In the genomic region with DNA sequence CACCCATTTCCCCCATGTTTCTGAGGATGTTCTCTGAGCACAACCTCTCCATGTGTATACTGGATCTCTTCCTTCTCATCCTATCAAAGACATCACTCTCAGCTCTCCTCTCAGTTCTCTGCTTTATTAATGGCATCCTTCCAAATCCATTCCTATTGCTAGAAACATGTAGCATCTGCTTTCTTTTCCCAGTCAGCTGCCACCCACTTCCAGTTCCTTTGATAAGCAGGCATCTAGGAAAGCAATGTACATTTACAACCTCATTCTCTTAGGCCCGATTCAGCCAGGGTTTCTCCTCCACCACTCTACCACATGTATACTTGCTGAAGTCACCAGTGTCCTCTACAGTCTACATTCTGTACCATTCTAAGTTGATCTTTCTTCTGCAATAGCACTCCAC, we compare ENCODE assay signal across 20 mouse cellular contexts. TPM values are rescaled to one million over a fixed set of nuclear protein-coding genes. Genes with fewer than 3 reads are reported as not detected.
DNase-seq lines count a peak whose midpoint lies in the region; ATAC-seq and TF ChIP-seq lines count a peak whose summit lies in the region.
"Had no signal": no experiment of that assay in that cellular context is flagged by ENCODE, and none has a peak within 500 bp of the region (broad histone marks: within the 10 kb centered on the region; RNA-seq: fewer than 3 reads in every experiment).

No protein-coding gene starts in this region.

- H3K9ac ChIP-seq in heart, embryonic 14.5 days (ENCODE audit: low read length) = no peak overlapping the region
- no peak overlapping the region for H3K9ac ChIP-seq in lung, embryonic 16.5 days (ENCODE audit: low read length)
- H3K9ac ChIP-seq in liver, embryonic 12.5 days = no peak overlapping the region
- H3K9ac ChIP-seq: forebrain, embryonic 12.5 days; midbrain, embryonic 12.5 days; neural tube, embryonic 12.5 days had no signal

- H3K9me3 ChIP-seq in heart, embryonic 14.5 days (ENCODE audit: control insufficient read depth, low read length) = no peaks in the 10 kb centered on the region
- H3K9me3 ChIP-seq in lung, embryonic 16.5 days (ENCODE audit: control insufficient read depth, low read length) = no peaks in the 10 kb centered on the region
- H3K9me3 ChIP-seq in liver, embryonic 12.5 days (replicated peaks) = no peaks in the 10 kb centered on the region
- H3K9me3 ChIP-seq: embryonic facial prominence, embryonic 10.5 days; forebrain, embryonic 12.5 days; midbrain, embryonic 12.5 days; neural tube, embryonic 12.5 days had no signal

- peak overlapping the region; percentile 65 to 73 for H3K27ac ChIP-seq in heart, embryonic 14.5 days (replicated peaks in 1 of 2; ENCODE audit: control insufficient read depth in 1 of 2, insufficient read depth in 1 of 2, low read depth in 2 of 2, low read length in 2 of 2)
- H3K27ac ChIP-seq in lung, embryonic 16.5 days (ENCODE audit: low read length) = peak overlapping the region; percentile 76
- peak overlapping the region; percentile 97 for H3K27ac ChIP-seq in macrophage
- no peak overlapping the region for H3K27ac ChIP-seq in liver, embryonic 12.5 days
- H3K27ac ChIP-seq: embryonic facial prominence, embryonic 10.5 days; forebrain, embryonic 12.5 days; midbrain, embryonic 12.5 days; neural tube, embryonic 12.5 days; stomach, postnatal 0 days had no signal

- peaks cover 33 to 89% of the 10 kb centered on the region in 2 experiments for H3K4me1 ChIP-seq in heart, embryonic 14.5 days (ENCODE audit: control insufficient read depth in 2 of 2, insufficient read depth in 2 of 2, low read length in 2 of 2)
- peaks cover 26% of the 10 kb centered on the region for H3K4me1 ChIP-seq in lung, embryonic 16.5 days (replicated peaks; ENCODE audit: control insufficient read depth, insufficient read depth, low read length)
- peaks cover 18% of the 10 kb centered on the region for H3K4me1 ChIP-seq in lung, adult 2 months (ENCODE audit: control insufficient read depth, insufficient read depth, low read length)
- H3K4me1 ChIP-seq in liver, embryonic 12.5 days = no peaks in the 10 kb centered on the region
- H3K4me1 ChIP-seq: embryonic facial prominence, embryonic 10.5 days; forebrain, embryonic 12.5 days; midbrain, embryonic 12.5 days; neural tube, embryonic 12.5 days had no signal

- intact Hi-C loops in heart, postnatal 36 days (cut with DNase I) = no loop called here

- no peaks in the 10 kb centered on the region for H3K27me3 ChIP-seq in heart, embryonic 14.5 days (ENCODE audit: control insufficient read depth, insufficient read depth, low read length)
- no peaks in the 10 kb centered on the region for H3K27me3 ChIP-seq in lung, embryonic 16.5 days (ENCODE audit: control insufficient read depth, insufficient read depth, low read depth, low read length)
- H3K27me3 ChIP-seq in liver, embryonic 12.5 days (replicated peaks) = no peaks in the 10 kb centered on the region
- H3K27me3 ChIP-seq: forebrain, embryonic 12.5 days; midbrain, embryonic 12.5 days; neural tube, embryonic 12.5 days had no signal

- DNase-seq in frontal cortex, postnatal 25 days (ENCODE audit: low spot score in 2 of 2) = no peak
- DNase-seq in heart, postnatal 36 days = no peak
- DNase-seq in lung, adult 2 months = no peak
- DNase-seq: adrenal gland, postnatal 36 days; cerebellum, adult 9-10 months; gastrocnemius, postnatal 10 days; kidney, postnatal 36 days; right cerebral cortex, adult 18-20 months had no signal

- no peak overlapping the region for H3K4me2 ChIP-seq in heart, embryonic 14.5 days (ENCODE audit: low read length)
- no peak overlapping the region for H3K4me2 ChIP-seq in lung, embryonic 16.5 days (ENCODE audit: low read depth, low read length)
- H3K4me2 ChIP-seq in liver, embryonic 12.5 days = no peak overlapping the region
- H3K4me2 ChIP-seq: forebrain, embryonic 12.5 days; liver, embryonic 11.5 days; midbrain, embryonic 12.5 days; neural tube, embryonic 12.5 days had no signal

- ATAC-seq in frontal cortex, adult (ENCODE audit: low TSS enrichment) = peak; percentile 73
- ATAC-seq in heart, embryonic 14.5 days (ENCODE audit: insufficient number of reproducible peaks, insufficient read depth, low FRiP score, low read depth) = no peak
- ATAC-seq in lung, embryonic 16.5 days (ENCODE audit: low read depth) = peak; percentile 22
- no peak for ATAC-seq in liver, embryonic 12.5 days
- ATAC-seq: hindbrain, embryonic 16.5 days had no signal

- H3K4me3 ChIP-seq in heart, embryonic 14.5 days (ENCODE audit: control insufficient read depth in 1 of 2, insufficient read depth in 1 of 2, low read depth in 1 of 2, low read length in 2 of 2) = no peak overlapping the region
- H3K4me3 ChIP-seq in lung, embryonic 16.5 days (ENCODE audit: low read length) = no peak overlapping the region
- no peak overlapping the region for H3K4me3 ChIP-seq in lung, adult 2 months (replicated peaks; ENCODE audit: extremely low read depth, low read depth, low read length)
- no peak overlapping the region for H3K4me3 ChIP-seq in macrophage (ENCODE audit: inconsistent target)
- H3K4me3 ChIP-seq in liver, embryonic 12.5 days = no peak overlapping the region
- H3K4me3 ChIP-seq: embryonic facial prominence, embryonic 10.5 days; forebrain, embryonic 12.5 days; midbrain, embryonic 12.5 days; neural tube, embryonic 12.5 days had no signal

- 3% methylated on average over 1 of the region's 1 CpGs for WGBS in heart, embryonic 14.5 days
- WGBS in lung, embryonic 16.5 days = 57% methylated on average over 1 of the region's 1 CpGs
- WGBS in lung, adult 2 months = 65% methylated on average over 1 of the region's 1 CpGs
- WGBS in macrophage (ENCODE audit: missing documents) = 83% methylated on average over 1 of the region's 1 CpGs
- 77% methylated on average over 1 of the region's 1 CpGs for WGBS in liver, embryonic 12.5 days (ENCODE audit: insufficient replicate concordance)

- peaks cover 30% of the 10 kb centered on the region; the same call in 1 of the 2 replicates for H3K79me2 ChIP-seq in macrophage (ENCODE audit: inconsistent target)

- H3K36me3 ChIP-seq in heart, embryonic 14.5 days (ENCODE audit: control insufficient read depth, insufficient read depth, low read length) = peaks cover 87% of the 10 kb centered on the region
- peaks cover 18% of the 10 kb centered on the region for H3K36me3 ChIP-seq in lung, embryonic 16.5 days (ENCODE audit: control insufficient read depth, insufficient read depth, low read length)
- H3K36me3 ChIP-seq in macrophage (ENCODE audit: inconsistent target) = peaks cover 26% of the 10 kb centered on the region; the same call in 1 of the 2 replicates
- peaks cover 43% of the 10 kb centered on the region for H3K36me3 ChIP-seq in liver, embryonic 12.5 days
- H3K36me3 ChIP-seq: forebrain, embryonic 12.5 days; midbrain, embryonic 12.5 days; neural tube, embryonic 12.5 days had no signal

- no peak for TF ChIP-seq POLR2A in lung, adult 2 months (IDR thresholded peaks at IDR 0.05; ENCODE audit: borderline replicate concordance, extremely low read depth, low read depth, low read length)

- no peak for TF ChIP-seq CTCF in lung, adult 2 months (IDR thresholded peaks at IDR 0.05; ENCODE audit: insufficient read depth, low read length)

RNA-seq across cellular contexts. Expression of a gene that starts 21.4 kb away (rescaled TPM):
- polyA plus RNA-seq in heart, embryonic 14.5 days (2014; fragmentation: Nextera tagmentation; extraction: Ambion mirVana) = 778 and 797 TPM in 2 replicates
- 100 to 1,000 TPM; 151 to 158 TPM for total RNA-seq in heart, postnatal 36 days (2021)
- 336 and 351 TPM in 2 replicates for polyA plus RNA-seq in lung, embryonic 16.5 days (2015; fragmentation: Nextera tagmentation; extraction: Ambion mirVana)
- 52.8 and 99.0 TPM in 2 replicates for polyA plus RNA-seq in lung, adult 2 months (2012; rRNA removed)
- total RNA-seq in macrophage (2018; cell fraction: chromatin; rRNA removed) = 100 to 1,000 TPM in 1 of 26 experiments, 10 to 100 TPM in 20, 1 to 10 TPM in 5; 6.5 to 108 (median 32.4) TPM
- total RNA-seq in macrophage (2018; cell fraction: cytosol; rRNA removed) = 100 to 1,000 TPM; 136 to 602 (median 268) TPM
- total RNA-seq in macrophage (2018; cell fraction: nucleus; rRNA removed) = 100 to 1,000 TPM in 4 of 26 experiments, 10 to 100 TPM in 22; 46.9 to 207 (median 71.1) TPM
- 182 to 514 TPM (median 443 TPM) in 3 replicates for polyA plus RNA-seq in macrophage (2018)
- polyA plus RNA-seq in liver, embryonic 12.5 days (2016; fragmentation: Nextera tagmentation; extraction: Ambion mirVana) = 26.6 and 27.4 TPM in 2 replicates

Comparison
In these comparisons a context has a peak if more than half of its experiments do, and no peak if none do; other contexts are left out.
1. ATAC-seq: peak in frontal cortex, adult (single experiment) and lung, embryonic 16.5 days (single experiment); none in heart, embryonic 14.5 days (single experiment) and liver, embryonic 12.5 days (single experiment).